Mouse (Mus musculus): Measurements from ENCODE around the gene G6pd2. TPM values are rescaled to one million over a fixed set of nuclear protein-coding genes. Genes with fewer than 3 reads are reported as not detected.

Gene G6pd2
- total RNA-seq (2021) = not detected
- long read RNA-seq, experiment 1 = 0 reads
- long read RNA-seq, experiment 2 = 0 reads

GRCm38 (mm10) chr5:61808516-61808915 is at the start of gene G6pd2:
G6pd2 (plus strand) TSS chr5:61808816.
- DNase-seq (ENCODE audit: extremely low spot score in 1 of 2, low spot score in 2 of 2) = no peak
- no peak for TF ChIP-seq CTCF (IDR thresholded peaks at IDR 0.05)
- intact Hi-C loops (cut with DNase I) = loop anchor here (2.0 kb wide), 1 partner anchor 40 kb away; no protein-coding TSS in a partner anchor
- Histone ChIP-seq H3K4me3 (no peak within 1 kb of the TSS), H3K27ac (no peak within 1 kb of the TSS)

- no peak overlapping the region for H3K27ac ChIP-seq
These were observed 44.4 kb upstream of the G6pd2 start for GRCm38 (mm10) chr5:61764214-61764613.

GRCm38 (mm10) chr5:61832935-61833551 is 24.4 kb downstream of the G6pd2 start:
- TF ChIP-seq CTCF (IDR thresholded peaks at IDR 0.05) = no peak
- DNase-seq (ENCODE audit: extremely low spot score in 1 of 2, low spot score in 2 of 2) = no peak
- Histone ChIP-seq H3K4me3 (no peak overlapping the region), H3K27ac (no peak overlapping the region)
- intact Hi-C loops (cut with DNase I) = no loop called here

More at GRCm38 (mm10) chr5:61764214-61764613, 44.4 kb upstream of the G6pd2 start:
- DNase-seq (ENCODE audit: extremely low spot score in 1 of 2, low spot score in 2 of 2) = no peak
- no peak for TF ChIP-seq CTCF (IDR thresholded peaks at IDR 0.05)
- intact Hi-C loops (cut with DNase I) = no loop called here
- H3K4me3 ChIP-seq = no peak overlapping the region

GRCm38 (mm10) chr5:61843891-61844290 is 35.3 kb downstream of the G6pd2 start:
- DNase-seq (ENCODE audit: extremely low spot score in 1 of 2, low spot score in 2 of 2) = no peak

More at GRCm38 (mm10) chr5:61843891-61844290, 35.3 kb downstream of the G6pd2 start:
- Histone ChIP-seq H3K27ac (no peak overlapping the region), H3K4me3 (no peak overlapping the region)
- intact Hi-C loops (cut with DNase I) = no loop called here
- no peak for TF ChIP-seq CTCF (IDR thresholded peaks at IDR 0.05)
